Comparison of ENCODE assay signal across 9 mouse cellular contexts in the genomic region with DNA sequence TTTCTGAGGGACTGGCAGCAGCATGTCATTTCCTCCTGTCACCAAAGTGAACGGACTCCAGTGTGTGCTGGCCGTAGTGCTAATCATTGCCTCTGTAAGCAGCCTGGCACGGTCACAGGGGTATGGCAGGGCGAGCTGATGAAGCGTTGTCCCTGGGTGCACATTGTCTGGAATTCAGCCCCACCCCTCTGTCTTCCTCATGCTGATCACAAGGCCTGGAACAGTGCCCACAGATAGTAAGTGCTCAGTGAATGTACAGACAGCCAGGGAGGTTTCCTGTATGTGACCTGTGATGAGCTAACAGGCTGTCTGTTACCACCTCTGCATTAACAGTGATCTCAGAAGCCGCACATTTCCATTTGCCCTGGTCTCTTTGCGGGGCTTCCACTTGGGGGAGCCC. TPM values are rescaled to one million over a fixed set of nuclear protein-coding genes. Genes with fewer than 3 reads are reported as not detected.
DNase-seq lines count a peak whose midpoint lies in the region; ATAC-seq lines count a peak whose summit lies in the region.
"Had no signal": no experiment of that assay in that cellular context is flagged by ENCODE, and none has a peak within 500 bp of the region (broad histone marks: within the 10 kb centered on the region; RNA-seq: fewer than 3 reads in every experiment).

No protein-coding gene starts in this region.

- H3K36me3 ChIP-seq in lung, embryonic 15.5 days, result no peaks in the 10 kb centered on the region

- 35% methylated on average over 7 of the region's 7 CpGs for WGBS in lung, embryonic 15.5 days

- no peak overlapping the region for H3K4me2 ChIP-seq in lung, embryonic 15.5 days

- H3K4me3 ChIP-seq in lung, embryonic 15.5 days, result no peak overlapping the region

- no peak for ATAC-seq in lung, embryonic 15.5 days (ENCODE audit: borderline replicate concordance, extremely low read depth, low FRiP score, low TSS enrichment)

- DNase-seq in lung, postnatal 25 days (ENCODE audit: low spot score), result no peak
- peak; percentile 71 to 77 for DNase-seq in heart, adult 18-20 months
- DNase-seq in heart, postnatal 14 days, result peak; percentile 41 to 49
- DNase-seq in lung, postnatal 4 days, result peak; percentile 55 to 66
- DNase-seq in thymus, postnatal 14 days, result no peak
- no peak for DNase-seq in layer of hippocampus, adult 8-10 months (ENCODE audit: low spot score in 2 of 2)
- DNase-seq in cerebellum, adult 9-11 months, result no peak
- DNase-seq: layer of hippocampus, postnatal 36 days had no signal

- H3K27ac ChIP-seq in lung, embryonic 15.5 days, result peak overlapping the region; percentile 49

- peaks cover 25% of the 10 kb centered on the region for H3K27me3 ChIP-seq in lung, embryonic 15.5 days

- H3K9ac ChIP-seq in lung, embryonic 15.5 days, result no peak overlapping the region

- peaks cover 56% of the 10 kb centered on the region for H3K4me1 ChIP-seq in lung, embryonic 15.5 days

- no peaks in the 10 kb centered on the region for H3K9me3 ChIP-seq in lung, embryonic 15.5 days

- intact Hi-C loops in heart, postnatal 14 days (cut with DNase I), result loop anchor here (5.0 to 10.0 kb wide), 3 partner anchors 76 to 668 kb away; partner anchors contain the start of genes Mrrf and Rbm18

RNA-seq across cellular contexts. Expression of gene Ptgs1, which starts 17.1 kb away (rescaled TPM):
- 48.9 and 54.9 TPM in 2 replicates for polyA plus RNA-seq in lung, embryonic 15.5 days (2015; fragmentation: Nextera tagmentation; extraction: Ambion mirVana)
- 10 to 100 TPM; 12.4 to 16.1 TPM for total RNA-seq in heart, adult 18-20 months (2021)
- 10 to 100 TPM; 19.0 to 21.4 TPM for total RNA-seq in heart, postnatal 14 days (2021)
- total RNA-seq in layer of hippocampus, adult 8-10 months (2022), result 10 to 100 TPM; 15.0 to 33.0 (median 25.0) TPM

Comparison
In these comparisons a context has a peak if more than half of its experiments do, and no peak if none do; other contexts are left out.
1. DNase-seq: peak in heart, adult 18-20 months (2 of 2), heart, postnatal 14 days (2 of 2) and lung, postnatal 4 days (2 of 2); none in lung, postnatal 25 days (single experiment), thymus, postnatal 14 days (single experiment), layer of hippocampus, adult 8-10 months (0 of 2) and cerebellum, adult 9-11 months (single experiment).